Mouse (Mus musculus) cerebellum, adult 2 months (tissue): ENCODE data around the gene Rab3a. TPM values are rescaled to one million over a fixed set of nuclear protein-coding genes. Genes with fewer than 3 reads are reported as not detected.

Experiments
- DNase-seq, 2 experiments: peaks; one replicate each; pipeline ENCODE4 v3.0.0; 2021
- H3K27ac ChIP-seq: fragments of 200-500 bp; 2 replicates; pipeline ENCODE4 v1.5.1; 2012; ENCODE audit warnings: low read length, control low read depth, inconsistent platforms; ENCODE audit not compliant: insufficient read depth
- H3K27me3 ChIP-seq: fragments of 200-500 bp; 2 replicates; pipeline ENCODE4 v1.6.1; 2012; ENCODE audit warnings: inconsistent platforms, mild to moderate bottlenecking, low read length, moderate library complexity; ENCODE audit not compliant: control insufficient read depth, insufficient read depth
- H3K4me1 ChIP-seq: fragments of 200-500 bp; 2 replicates; pipeline ENCODE4 v1.6.1; 2011; ENCODE audit warnings: low read length; ENCODE audit not compliant: control insufficient read depth, insufficient read depth
- H3K4me3 ChIP-seq: fragments of 200-500 bp; replicated peaks from 2 replicates; pipeline ENCODE3; 2011; ENCODE audit warnings: mild to moderate bottlenecking, low read depth, low read length, control low read depth; ENCODE audit not compliant: insufficient read depth
- CTCF ChIP-seq: fragments of 200-500 bp; IDR thresholded peaks from 2 replicates; pipeline ENCODE4 v1.5.1; 2011; ENCODE audit warnings: low read depth, mild to moderate bottlenecking, control low read depth, low read length, moderate library complexity, borderline replicate concordance; ENCODE audit not compliant: insufficient read depth
- POLR2A ChIP-seq: fragments of 200-500 bp; IDR thresholded peaks from 2 replicates; pipeline ENCODE4 v1.6.1; 2011; ENCODE audit warnings: low read length, control low read depth, borderline replicate concordance; ENCODE audit not compliant: insufficient read depth
- WGBS: fragments of 180-500 bp; shearing (Covaris S2); methylation state at CpG from one replicate; pipeline ENCODE4 v1.1.7; 2018; 5-methylcytosine and 5-hydroxymethylcytosine counted together
- polyA plus RNA-seq: library from polyadenylated mRNA; depleted of rRNA; stranded (reverse); fragments of >200 nt; gene quantifications from 2 replicates; pipeline ENCODE4 v1.2.3, GENCODE M21; 2012; rRNA removed

The Rab3a gene
- polyA plus RNA-seq, 1 experiment: 1,156 TPM

GRCm38 (mm10) chr8:70804481-70805206 is 50.2 kb downstream of the Rab3a start, which contains the start of gene Mast3:
TSS of gene Mast3 (minus strand) at chr8:70805054.
- DNase-seq: peak; percentile 67 to 73
- Histone ChIP-seq H3K4me1 (peaks cover 4% of the 10 kb centered on the region; the same call in 1 of the 2 replicates), H3K4me3 (peak within 1 kb of the TSS; percentile 60), H3K27ac (peak within 1 kb of the TSS; percentile 19; the same call in 1 of the 2 replicates), H3K27me3 (peaks cover 2% of the 10 kb centered on the region; the same call in 1 of the 2 replicates)
- TF ChIP-seq CTCF: no peak
- no peak for TF ChIP-seq POLR2A
- under 1% methylated on average over 45 of the region's 45 CpGs for WGBS

- Histone ChIP-seq H3K4me3 (no peak overlapping the region), H3K27ac (peak overlapping the region; percentile 33; the same call in 1 of the 2 replicates), H3K27me3 (peaks cover 2% of the 10 kb centered on the region; the same call in 1 of the 2 replicates), H3K4me1 (peaks cover 4% of the 10 kb centered on the region; the same call in 1 of the 2 replicates)
- TF ChIP-seq CTCF: no peak
- no peak for TF ChIP-seq POLR2A
- no peak for DNase-seq
- WGBS: 95% methylated on average over 4 of the region's 4 CpGs
Measured at GRCm38 (mm10) chr8:70806541-70806940, 52.1 kb downstream of the Rab3a start.

GRCm38 (mm10) chr8:70807304-70807703 is 52.8 kb downstream of the Rab3a start:
- H3K4me3 ChIP-seq: no peak overlapping the region
- peaks cover 4% of the 10 kb centered on the region; the same call in 1 of the 2 replicates for H3K4me1 ChIP-seq
- TF ChIP-seq CTCF (no peak), POLR2A (no peak)
- WGBS: 57% methylated on average over 1 of the region's 1 CpGs
- peaks cover 2% of the 10 kb centered on the region; the same call in 1 of the 2 replicates for H3K27me3 ChIP-seq
- H3K27ac ChIP-seq: peak overlapping the region; percentile 45; the same call in 1 of the 2 replicates
- no peak for DNase-seq

- no peak for DNase-seq
- 80% methylated on average over 5 of the region's 5 CpGs for WGBS
- H3K4me1 ChIP-seq: peaks cover 4% of the 10 kb centered on the region; the same call in 1 of the 2 replicates
- H3K4me3 ChIP-seq: no peak within 1 kb of the TSS
- no peak within 1 kb of the TSS for H3K27ac ChIP-seq
- H3K27me3 ChIP-seq: peaks cover 2% of the 10 kb centered on the region; the same call in 1 of the 2 replicates
- no peak for TF ChIP-seq CTCF
- TF ChIP-seq POLR2A: no peak
Measured at GRCm38 (mm10) chr8:70808239-70808638, 53.8 kb downstream of the Rab3a start, which contains the start of gene Il12rb1. TSS of gene Il12rb1 (plus strand) at chr8:70808449.

Other genes starting within 250 kb of the Rab3a start
- 184 and 189 TPM in 2 replicates for gene Rex1bd, start 247.9 kb upstream of the Rab3a start, polyA plus RNA-seq
- 920 and 977 TPM in 2 replicates for gene Uba52, start 243.9 kb upstream of the Rab3a start, polyA plus RNA-seq
- gene Fkbp8, start 227.0 kb upstream of the Rab3a start, polyA plus RNA-seq: 531 and 552 TPM in 2 replicates
- 63.4 and 65.9 TPM in 2 replicates for gene Kxd1, start 226.7 kb upstream of the Rab3a start, polyA plus RNA-seq
- 27.9 and 29.1 TPM in 2 replicates for gene Ell, start 215.2 kb upstream of the Rab3a start, polyA plus RNA-seq
- 55.3 and 61.4 TPM in 2 replicates for gene Isyna1, start 160.3 kb upstream of the Rab3a start, polyA plus RNA-seq
- 172 and 181 TPM in 2 replicates for gene Ssbp4, start 145.8 kb upstream of the Rab3a start, polyA plus RNA-seq
- 0.30 and 0.33 TPM in 2 replicates for gene Lrrc25, start 138.5 kb upstream of the Rab3a start, polyA plus RNA-seq
- 0.28 and 0.51 TPM in 2 replicates for gene Gdf15, start 122.2 kb upstream of the Rab3a start, polyA plus RNA-seq
- 28.3 and 32.5 TPM in 2 replicates for gene Pgpep1, start 94.3 kb upstream of the Rab3a start, polyA plus RNA-seq
- 113 and 117 TPM in 2 replicates for gene Lsm4, start 81.4 kb upstream of the Rab3a start, polyA plus RNA-seq
- gene Jund, start 55.7 kb upstream of the Rab3a start, polyA plus RNA-seq: 252 and 274 TPM in 2 replicates
- gene Iqcn, start 51.2 kb upstream of the Rab3a start, polyA plus RNA-seq: 0.08 and 0.11 TPM in 2 replicates
- 0.13 TPM in 1 of 2 replicates, not detected in the other for gene Gm3336, start 36.1 kb upstream of the Rab3a start, polyA plus RNA-seq
- gene Pde4c, start 31.0 kb upstream of the Rab3a start, polyA plus RNA-seq: 2.5 and 3.0 TPM in 2 replicates
- gene Mpv17l2, start 6.3 kb downstream of the Rab3a start, polyA plus RNA-seq: 81.1 and 83.4 TPM in 2 replicates
- gene Pik3r2, start 22.0 kb downstream of the Rab3a start, polyA plus RNA-seq: 150 and 158 TPM in 2 replicates
- 69.5 and 70.4 TPM in 2 replicates for gene Mast3, start 50.4 kb downstream of the Rab3a start, polyA plus RNA-seq
- gene Il12rb1, start 53.8 kb downstream of the Rab3a start, polyA plus RNA-seq: 1.8 and 1.9 TPM in 2 replicates
- 33.1 and 34.0 TPM in 2 replicates for gene Arrdc2, start 85.0 kb downstream of the Rab3a start, polyA plus RNA-seq
- gene Kcnn1, start 108.6 kb downstream of the Rab3a start, polyA plus RNA-seq: 19.4 and 22.1 TPM in 2 replicates
- 123 and 145 TPM in 2 replicates for gene Ccdc124, start 119.3 kb downstream of the Rab3a start, polyA plus RNA-seq
- gene Slc5a5, start 138.1 kb downstream of the Rab3a start, polyA plus RNA-seq: 6.7 and 6.9 TPM in 2 replicates
- 1,458 and 1,510 TPM in 2 replicates for gene Rpl18a, start 142.7 kb downstream of the Rab3a start, polyA plus RNA-seq
- 53.4 and 53.7 TPM in 2 replicates for gene Map1s, start 151.3 kb downstream of the Rab3a start, polyA plus RNA-seq